Mouse (Mus musculus) heart, adult 2 months (tissue): ENCODE results near the gene Slfn3. TPM values are rescaled to one million over a fixed set of nuclear protein-coding genes. Genes with fewer than 3 reads are reported as not detected.
"Not testable (repeated sequence)": the region's sequence is repeated elsewhere in the genome, so short reads cannot be mapped to it uniquely, and the experiment has no call there.

Experiments
- DNase-seq, 2 experiments: peaks; one replicate each; pipeline ENCODE4 v3.0.0; 2021
- H3K27ac ChIP-seq: fragments of 200-600 bp; 2 replicates; pipeline ENCODE4 v1.8.1; 2022
- H3K27me3 ChIP-seq: fragments of 200-500 bp; 2 replicates; pipeline ENCODE4 v1.6.1; 2012; ENCODE audit warnings: mild to moderate bottlenecking, low read length, inconsistent platforms, mixed read lengths; ENCODE audit not compliant: control insufficient read depth, insufficient read depth
- H3K36me3 ChIP-seq: fragments of 200-500 bp; 2 replicates; pipeline ENCODE4 v1.6.1; 2012; ENCODE audit warnings: low read length, inconsistent platforms; ENCODE audit not compliant: control insufficient read depth, insufficient read depth
- H3K4me1 ChIP-seq: fragments of 200-500 bp; 2 replicates; pipeline ENCODE4 v1.6.1; 2011; ENCODE audit warnings: low read length; ENCODE audit not compliant: control insufficient read depth, insufficient read depth
- H3K4me3 ChIP-seq: fragments of 200-600 bp; 2 replicates; pipeline ENCODE4 v1.8.1; 2022
- H3K79me2 ChIP-seq: fragments of 200-500 bp; replicated peaks from 2 replicates; pipeline ENCODE4 v1.6.1; 2012; ENCODE audit warnings: mild to moderate bottlenecking, inconsistent platforms, low read length, moderate library complexity, mixed read lengths; ENCODE audit not compliant: control insufficient read depth, insufficient read depth
- H3K9ac ChIP-seq: fragments of 200-500 bp; 2 replicates; pipeline ENCODE4 v1.6.1; 2012; ENCODE audit warnings: low read depth, mild to moderate bottlenecking, control low read depth, inconsistent platforms, low read length, mixed read lengths
- CTCF ChIP-seq: fragments of 200-600 bp; IDR thresholded peaks from 2 replicates; pipeline ENCODE4 v1.8.1; 2022; ENCODE audit warnings: antibody characterized with exemption, mild to moderate bottlenecking, moderate library complexity
- EP300 ChIP-seq: fragments of 200-500 bp; IDR thresholded peaks from 2 replicates; pipeline ENCODE4 v1.6.1; 2011; ENCODE audit warnings: low read depth, low read length, control low read depth; ENCODE audit not compliant: insufficient read depth
- POLR2A ChIP-seq: fragments of 200-500 bp; IDR thresholded peaks from 2 replicates; pipeline ENCODE4 v1.6.1; 2011; ENCODE audit warnings: mild to moderate bottlenecking, low read depth, low read length, control low read depth; ENCODE audit not compliant: insufficient read depth
- WGBS: fragments of 180-500 bp; shearing (Covaris S2); methylation state at CpG from one replicate; pipeline ENCODE4 v1.1.7; 2018; 5-methylcytosine and 5-hydroxymethylcytosine counted together
- intact Hi-C: fragments of 180-260 bp; cut with DNase I; formaldehyde crosslinking; loops from one replicate; pipeline ENCODE4 v1.15.1; 2025
- polyA plus RNA-seq: library from polyadenylated mRNA; depleted of rRNA; stranded (reverse); fragments of >200 nt; gene quantifications from 2 replicates; pipeline ENCODE4 v1.2.3, GENCODE M21; 2012
- total RNA-seq, 2 experiments: library from RNA; stranded (reverse); gene quantifications; 2 replicates each; pipeline ENCODE4 v1.2.3; 2021

Gene Slfn3
- total and polyA plus RNA-seq, 3 experiments, result 0.72 to 3.5 (median 2.0) TPM

DNA sequence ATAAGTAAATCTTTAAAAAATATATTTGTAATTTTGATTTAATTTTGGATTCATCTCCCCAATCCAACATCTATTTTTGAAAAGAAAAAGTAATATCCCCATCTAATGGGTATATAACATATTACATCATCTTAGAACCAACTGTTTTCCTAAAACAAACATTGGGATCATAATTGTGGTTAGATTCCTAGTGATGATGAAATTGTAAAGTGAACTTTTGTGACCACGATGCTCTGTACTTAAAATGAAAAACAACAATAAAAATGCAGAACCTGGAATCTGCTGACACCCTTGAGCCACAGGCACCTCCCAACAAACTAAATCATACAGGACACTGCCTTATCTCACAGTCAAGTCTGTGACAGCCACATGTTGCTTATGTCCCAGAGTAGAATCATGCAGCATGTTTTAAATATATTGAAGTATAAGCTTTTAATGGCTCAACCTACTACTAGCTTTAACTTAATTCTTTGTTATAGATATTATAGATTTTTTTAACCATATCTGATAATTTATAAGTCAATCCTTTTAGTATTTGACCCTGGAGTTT is 30.3 kb downstream of the Slfn3 start:
- Histone ChIP-seq H3K79me2 (no peaks in the 10 kb centered on the region), H3K4me3 (no peak overlapping the region), H3K36me3 (no peaks in the 10 kb centered on the region), H3K27ac (no peak overlapping the region), H3K9ac (no peak overlapping the region), H3K4me1 (no peaks in the 10 kb centered on the region), H3K27me3 (no peaks in the 10 kb centered on the region)
- no peak for TF ChIP-seq CTCF
- no peak for TF ChIP-seq POLR2A
- no peak for TF ChIP-seq EP300
- intact Hi-C loops, result no loop called here
- DNase-seq, result no peak
- 63% methylated on average over 1 of the region's 1 CpGs for WGBS

DNA sequence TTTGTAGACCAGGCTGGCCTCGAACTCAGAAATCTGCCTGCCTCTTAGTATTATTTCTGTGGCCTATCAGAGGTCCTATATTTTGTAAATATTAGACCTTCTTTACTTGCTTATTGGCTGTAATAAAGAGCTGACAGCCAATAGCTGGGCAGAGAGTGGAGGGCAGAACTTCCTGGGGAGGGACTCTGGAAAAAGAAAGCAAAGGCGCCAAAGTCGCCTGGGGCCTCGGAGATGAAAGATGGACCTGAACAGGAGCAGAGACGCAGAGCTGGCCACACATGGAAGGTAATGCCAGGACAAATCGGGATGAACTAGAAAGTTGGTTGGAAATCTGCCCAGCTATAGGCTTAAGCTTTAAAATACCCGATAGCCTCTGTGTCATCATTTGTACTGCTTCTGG is 32.2 kb downstream of the Slfn3 start:
- Histone ChIP-seq H3K4me3 (no peak overlapping the region), H3K36me3 (no peaks in the 10 kb centered on the region), H3K27me3 (no peaks in the 10 kb centered on the region), H3K27ac (no peak overlapping the region), H3K4me1 (no peaks in the 10 kb centered on the region), H3K9ac (no peak overlapping the region), H3K79me2 (no peaks in the 10 kb centered on the region)
- intact Hi-C loops, result no loop called here
- WGBS, result 60% methylated on average over 7 of the region's 7 CpGs
- TF ChIP-seq EP300 (no peak), CTCF (no peak), POLR2A (no peak)
- DNase-seq, result peak in 1 of 2 experiments; percentile 12

DNA sequence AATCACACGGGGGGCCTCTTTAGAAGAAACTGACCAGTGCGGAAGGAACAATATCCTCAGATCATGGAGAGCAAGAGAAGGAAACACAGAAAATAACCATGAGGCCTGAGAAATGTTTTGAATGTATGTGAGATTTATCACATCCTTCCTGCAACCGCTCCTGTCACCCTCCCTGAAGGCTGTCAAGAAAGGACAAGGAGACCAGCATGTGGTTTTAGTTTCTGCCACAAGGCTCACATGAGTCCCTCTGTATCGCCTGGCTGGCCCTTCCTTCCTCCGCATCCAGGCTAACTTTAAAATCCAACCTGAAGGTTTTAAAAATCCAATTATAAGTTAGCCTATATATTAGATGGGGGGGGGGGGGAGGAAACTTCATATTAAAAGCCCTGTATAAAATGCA is 32.7 kb downstream of the Slfn3 start:
- H3K9ac ChIP-seq, H3K36me3 ChIP-seq, intact Hi-C loops, DNase-seq, H3K27ac ChIP-seq, H3K4me3 ChIP-seq, H3K79me2 ChIP-seq, H3K27me3 ChIP-seq, H3K4me1 ChIP-seq: not testable (repeated sequence)
- WGBS, result 48% methylated on average over 5 of the region's 5 CpGs

DNA sequence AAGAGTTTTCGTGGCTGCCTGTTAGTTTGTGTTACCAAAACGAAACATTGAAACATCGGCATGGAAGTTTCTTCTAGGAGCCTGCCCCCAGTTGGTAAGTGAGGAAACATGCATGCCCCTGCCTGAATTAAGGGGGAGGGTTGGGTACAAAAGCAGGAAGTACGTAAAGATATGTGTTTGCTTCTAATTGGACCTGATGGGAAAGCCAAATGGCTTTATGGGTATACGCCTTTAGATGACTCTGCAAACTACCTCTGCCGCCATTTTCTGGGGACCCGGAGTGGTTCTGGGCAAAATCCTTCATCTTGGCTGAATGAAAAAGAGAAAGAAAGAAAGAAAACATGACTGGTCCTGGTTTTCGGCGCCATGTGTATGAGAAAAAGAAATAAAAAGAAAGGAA is 33.1 kb downstream of the Slfn3 start:
- H3K79me2 ChIP-seq, result no peaks in the 10 kb centered on the region
- WGBS, result 78% methylated on average over 9 of the region's 9 CpGs
- no peak for DNase-seq
- intact Hi-C loops, result no loop called here
- no peaks in the 10 kb centered on the region for H3K27me3 ChIP-seq
- no peak overlapping the region for H3K9ac ChIP-seq
- H3K27ac ChIP-seq, result no peak overlapping the region
- no peak overlapping the region for H3K4me3 ChIP-seq
- no peaks in the 10 kb centered on the region for H3K36me3 ChIP-seq
- TF ChIP-seq POLR2A, result no peak
- TF ChIP-seq EP300, result no peak
- TF ChIP-seq CTCF, result no peak
- H3K4me1 ChIP-seq, result no peaks in the 10 kb centered on the region

DNA sequence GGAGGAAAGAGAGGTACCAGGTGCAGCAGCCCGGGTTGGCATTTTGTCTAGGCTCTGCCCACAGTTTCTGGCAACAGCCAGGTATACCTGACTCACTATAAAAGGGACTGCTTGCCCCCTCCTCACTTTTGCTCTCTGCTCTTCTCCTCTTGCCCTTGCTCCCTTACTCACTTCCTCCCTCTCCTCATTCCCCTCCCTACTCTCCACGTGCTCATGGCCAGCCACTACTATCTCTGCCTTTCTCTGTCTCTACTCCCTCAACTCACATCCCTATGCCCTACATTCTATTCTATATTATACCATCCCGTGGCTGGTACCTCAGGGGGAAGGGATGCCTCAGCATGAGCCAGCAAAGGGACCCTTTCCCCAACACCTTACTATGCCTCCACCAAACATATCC is 33.6 kb downstream of the Slfn3 start:
- intact Hi-C loops, result no loop called here
- TF ChIP-seq EP300, result no peak
- TF ChIP-seq CTCF, result no peak
- TF ChIP-seq POLR2A, result no peak
- H3K36me3 ChIP-seq, result no peaks in the 10 kb centered on the region
- 62% methylated on average over 3 of the region's 3 CpGs for WGBS
- no peaks in the 10 kb centered on the region for H3K27me3 ChIP-seq
- no peak for DNase-seq
- no peaks in the 10 kb centered on the region for H3K79me2 ChIP-seq
- no peak overlapping the region for H3K4me3 ChIP-seq
- H3K4me1 ChIP-seq, result no peaks in the 10 kb centered on the region
- no peak overlapping the region for H3K27ac ChIP-seq
- H3K9ac ChIP-seq, result no peak overlapping the region

DNA sequence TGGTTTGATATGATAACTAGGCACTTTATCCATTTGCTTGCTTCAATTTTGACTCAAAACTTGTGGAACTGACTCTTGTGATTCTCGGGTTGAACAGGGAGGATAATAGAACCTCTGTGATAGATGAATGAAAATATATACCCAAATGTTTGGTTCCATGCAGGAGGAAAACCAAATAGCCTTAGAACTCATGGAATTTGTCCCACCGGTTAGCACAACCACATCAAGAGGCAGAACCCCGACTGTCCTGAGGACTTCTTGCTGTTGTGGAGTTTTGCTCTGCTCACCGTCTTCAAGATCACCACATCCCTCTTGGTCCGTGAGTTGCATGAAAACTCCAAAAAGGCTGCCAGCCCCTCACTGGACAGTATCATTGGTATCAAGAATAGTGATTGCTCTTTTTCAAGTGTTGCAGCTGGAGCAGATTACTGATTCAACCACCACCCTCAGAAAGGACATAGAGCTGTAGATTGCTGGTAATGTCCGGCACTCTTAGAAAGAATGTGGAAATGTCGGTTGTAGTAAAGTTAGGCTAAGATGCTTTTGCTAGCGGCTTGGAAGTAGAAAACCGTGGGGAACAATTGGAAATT is 34.3 kb downstream of the Slfn3 start:
- no peaks in the 10 kb centered on the region for H3K36me3 ChIP-seq
- no peak overlapping the region for H3K9ac ChIP-seq
- no peaks in the 10 kb centered on the region for H3K4me1 ChIP-seq
- DNase-seq, result no peak
- TF ChIP-seq POLR2A, result no peak
- TF ChIP-seq CTCF, result no peak
- no peak for TF ChIP-seq EP300
- H3K27me3 ChIP-seq, result no peaks in the 10 kb centered on the region
- intact Hi-C loops, result no loop called here
- whole genome bisulfite sequencing, result 83% methylated on average over 9 of the region's 9 CpGs
- H3K4me3 ChIP-seq, result no peak overlapping the region
- H3K79me2 ChIP-seq, result no peaks in the 10 kb centered on the region
- H3K27ac ChIP-seq, result no peak overlapping the region
